Mouse (Mus musculus): ENCODE data around the gene Pfas. TPM values are rescaled to one million over a fixed set of nuclear protein-coding genes. Genes with fewer than 3 reads are reported as not detected.
"Not testable (repeated sequence)": the region's sequence is repeated elsewhere in the genome, so short reads cannot be mapped to it uniquely, and the experiment has no call there.

Gene Pfas
- polyA plus RNA-seq, 1 experiment from 2014 or later = 15.5 TPM

DNA sequence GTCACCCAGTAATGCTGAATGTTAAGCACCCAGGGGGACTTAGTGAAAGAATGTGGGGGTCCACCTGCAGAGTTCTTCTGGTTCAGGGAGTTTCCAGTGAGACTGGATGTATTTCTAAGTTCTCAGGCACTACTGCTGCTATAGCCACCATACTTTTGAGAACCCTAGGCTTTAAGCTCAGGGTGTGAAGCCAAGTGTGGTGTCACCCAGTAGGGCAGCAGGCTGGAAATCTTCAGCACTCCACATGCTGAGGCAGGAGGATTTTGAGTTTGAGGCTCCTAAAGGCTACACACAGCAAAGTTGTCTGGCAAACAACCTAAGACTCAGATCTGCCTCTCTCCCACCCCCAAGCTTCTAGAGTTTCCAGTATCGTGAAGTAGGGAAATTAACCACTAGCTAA lies 41.7 kb downstream of the Pfas start:
- Histone ChIP-seq H3K4me3 (replicated peaks) (0 out of 2 replicates have a peak overlapping the region, but pooled peaks have one; percentile 68), H3K9me3 (replicated peaks) (no peaks in the 10 kb centered on the region), H3K36me3 (no peaks in the 10 kb centered on the region), H3K27ac (replicated peaks) (no peak overlapping the region), H3K4me1 (peaks cover 17% of the 10 kb centered on the region), H3K4me2 (no peak overlapping the region; the same call in 1 of the 2 replicates), H3K27me3 (replicated peaks) (no peaks in the 10 kb centered on the region; the same call in 1 of the 2 replicates), H3K9ac (replicated peaks) (no peak overlapping the region)
- 50% methylated on average over 1 of the region's 1 CpGs for WGBS
- ATAC-seq (ENCODE audit: low FRiP score) = no peak

DNA sequence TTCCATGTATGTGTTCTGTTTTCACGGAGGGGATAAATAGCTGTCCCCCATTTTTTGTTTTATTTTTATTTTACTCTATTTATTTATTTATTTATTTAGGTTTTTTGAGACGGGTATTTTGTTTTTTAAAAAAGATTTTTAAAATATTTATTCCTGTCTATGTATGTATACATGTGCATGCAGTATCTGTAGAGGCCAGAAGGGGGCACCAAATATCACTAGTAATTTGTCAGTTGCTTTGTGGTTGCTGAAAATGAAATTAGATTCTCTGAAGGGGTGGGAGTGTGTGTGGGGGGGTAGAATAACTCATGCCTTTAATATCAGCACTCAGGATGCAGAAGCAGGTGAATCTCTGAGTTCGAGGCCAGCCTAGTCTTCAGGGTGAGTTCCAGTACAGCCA lies 42.4 kb downstream of the Pfas start:
- no peak overlapping the region for H3K4me2 ChIP-seq
- peaks cover 17% of the 10 kb centered on the region for H3K4me1 ChIP-seq
- no peaks in the 10 kb centered on the region; the same call in 1 of the 2 replicates for H3K27me3 ChIP-seq (replicated peaks)
- no peak overlapping the region for H3K27ac ChIP-seq (replicated peaks)
- no peak for ATAC-seq (ENCODE audit: low FRiP score)
- H3K9ac ChIP-seq (replicated peaks) = no peak overlapping the region
- 36% methylated on average over 3 of the region's 3 CpGs for WGBS
- no peak overlapping the region for H3K4me3 ChIP-seq (replicated peaks)
- no peaks in the 10 kb centered on the region for H3K36me3 ChIP-seq
- H3K9me3 ChIP-seq (replicated peaks) = no peaks in the 10 kb centered on the region

DNA sequence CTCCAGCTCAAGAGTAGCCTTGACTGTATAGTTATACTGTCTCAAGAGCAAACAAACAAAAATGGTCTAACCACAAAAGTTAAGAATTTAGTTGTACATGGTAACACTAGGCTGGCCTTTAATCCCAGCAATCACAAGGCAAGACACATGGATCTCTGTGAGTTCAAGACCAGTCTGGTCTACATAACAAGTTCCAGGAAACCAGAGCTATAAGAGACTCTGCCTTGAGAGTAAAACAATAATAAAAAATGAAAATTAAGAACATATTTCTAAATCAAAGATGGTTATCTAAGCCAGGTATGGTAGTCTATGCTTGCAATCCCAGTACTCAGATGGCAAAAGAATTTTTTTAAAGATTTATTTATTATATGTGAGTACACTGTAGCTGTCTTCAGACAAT lies 43.2 kb downstream of the Pfas start:
- Histone ChIP-seq H3K27me3 (replicated peaks) (no peaks in the 10 kb centered on the region; the same call in 1 of the 2 replicates), H3K4me3 (replicated peaks) (no peak overlapping the region), H3K4me2 (no peak overlapping the region), H3K9me3 (replicated peaks) (no peaks in the 10 kb centered on the region), H3K36me3 (no peaks in the 10 kb centered on the region), H3K4me1 (peaks cover 17% of the 10 kb centered on the region), H3K9ac (replicated peaks) (no peak overlapping the region), H3K27ac (replicated peaks) (no peak overlapping the region)
- no peak for ATAC-seq (ENCODE audit: low FRiP score)

DNA sequence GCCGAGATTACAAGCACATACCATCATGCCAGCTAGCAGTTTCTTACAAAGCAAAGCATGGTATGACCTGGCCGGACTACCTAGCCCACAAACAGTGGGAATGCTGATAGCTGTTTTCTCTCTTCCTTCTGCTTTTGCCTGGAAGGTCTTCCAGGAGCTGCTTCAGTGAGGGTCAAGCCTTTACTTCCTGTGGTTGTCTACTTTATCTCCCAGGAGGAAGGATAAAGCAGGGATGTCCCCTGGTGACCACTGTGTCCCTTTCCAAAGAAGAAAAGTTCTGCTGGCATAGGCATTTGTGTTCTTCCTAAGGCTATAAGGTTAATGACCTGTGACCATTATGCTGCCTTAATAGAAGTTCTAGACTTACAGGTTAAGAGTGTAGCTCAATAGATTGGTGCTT lies 44.9 kb downstream of the Pfas start:
- no peak overlapping the region for H3K9ac ChIP-seq (replicated peaks)

GRCm38 (mm10) chr11:68962159-68962558 lies 46.1 kb downstream of the Pfas start:
- H3K4me3 ChIP-seq (replicated peaks); H3K4me1 ChIP-seq; H3K9me3 ChIP-seq (replicated peaks); H3K36me3 ChIP-seq; H3K27ac ChIP-seq (replicated peaks); H3K4me2 ChIP-seq; H3K27me3 ChIP-seq (replicated peaks); ATAC-seq (ENCODE audit: low FRiP score); H3K9ac ChIP-seq (replicated peaks): not testable (repeated sequence)
- 26% methylated on average over 11 of the region's 11 CpGs for WGBS

More for the DNA sequence above, 44.9 kb downstream of the Pfas start:
- 86% methylated on average over 2 of the region's 2 CpGs for WGBS
- no peak for ATAC-seq (ENCODE audit: low FRiP score)
- H3K27ac ChIP-seq (replicated peaks) = no peak overlapping the region
- H3K36me3 ChIP-seq = no peaks in the 10 kb centered on the region
- H3K9me3 ChIP-seq (replicated peaks) = no peaks in the 10 kb centered on the region
- H3K27me3 ChIP-seq (replicated peaks) = no peaks in the 10 kb centered on the region
- H3K4me2 ChIP-seq = no peak overlapping the region
- no peak overlapping the region for H3K4me3 ChIP-seq (replicated peaks)
- H3K4me1 ChIP-seq = peaks cover 11% of the 10 kb centered on the region

- Histone ChIP-seq H3K4me2 (no peak overlapping the region), H3K9me3 (replicated peaks) (no peaks in the 10 kb centered on the region), H3K36me3 (no peaks in the 10 kb centered on the region), H3K4me3 (replicated peaks) (no peak overlapping the region), H3K27me3 (replicated peaks) (peaks cover 5% of the 10 kb centered on the region; the same call in 1 of the 2 replicates), H3K4me1 (no peaks in the 10 kb centered on the region), H3K27ac (replicated peaks) (no peak overlapping the region), H3K9ac (replicated peaks) (no peak overlapping the region)
- 78% methylated on average over 3 of the region's 3 CpGs for WGBS
- ATAC-seq (ENCODE audit: low FRiP score) = no peak
Observed at GRCm38 (mm10) chr11:68961596-68961995, 46.7 kb downstream of the Pfas start.

GRCm38 (mm10) chr11:68957971-68958370 lies 50.3 kb downstream of the Pfas start:
- WGBS = 68% methylated on average over 1 of the region's 1 CpGs
- Histone ChIP-seq H3K4me2 (no peak overlapping the region), H3K27me3 (replicated peaks) (peaks cover 37% of the 10 kb centered on the region), H3K4me3 (replicated peaks) (no peak overlapping the region), H3K27ac (replicated peaks) (no peak overlapping the region), H3K4me1 (peaks cover 13% of the 10 kb centered on the region), H3K9me3 (replicated peaks) (no peaks in the 10 kb centered on the region), H3K36me3 (no peaks in the 10 kb centered on the region), H3K9ac (replicated peaks) (no peak overlapping the region)
- no peak for ATAC-seq (ENCODE audit: low FRiP score)

DNA sequence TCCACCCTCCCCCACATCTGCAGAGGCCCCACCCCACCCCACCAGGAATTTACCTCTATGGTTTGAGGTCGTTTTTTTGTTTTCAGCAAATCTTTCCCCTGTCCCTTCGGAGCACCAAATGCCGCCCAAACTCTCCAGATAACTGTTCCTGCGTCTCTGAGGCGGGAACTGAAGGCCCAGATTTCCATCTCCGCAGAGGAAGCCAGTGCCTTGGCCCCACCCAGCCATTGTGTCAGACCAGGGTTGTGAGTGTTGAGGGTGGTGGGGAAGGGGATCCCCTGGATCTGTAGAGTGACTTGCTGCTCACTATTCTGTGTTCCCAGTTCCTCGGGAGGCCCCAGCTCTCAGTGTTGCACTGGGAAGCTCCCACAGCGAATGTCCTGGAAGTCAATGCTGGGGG lies 51.0 kb downstream of the Pfas start, which contains the start of gene Arhgef15:
Arhgef15 (minus strand) TSS at position 173 of the 400 bp plus-strand sequence.
- no peak within 1 kb of the TSS for H3K9ac ChIP-seq (replicated peaks)
- H3K36me3 ChIP-seq = no peaks in the 10 kb centered on the region

DNA sequence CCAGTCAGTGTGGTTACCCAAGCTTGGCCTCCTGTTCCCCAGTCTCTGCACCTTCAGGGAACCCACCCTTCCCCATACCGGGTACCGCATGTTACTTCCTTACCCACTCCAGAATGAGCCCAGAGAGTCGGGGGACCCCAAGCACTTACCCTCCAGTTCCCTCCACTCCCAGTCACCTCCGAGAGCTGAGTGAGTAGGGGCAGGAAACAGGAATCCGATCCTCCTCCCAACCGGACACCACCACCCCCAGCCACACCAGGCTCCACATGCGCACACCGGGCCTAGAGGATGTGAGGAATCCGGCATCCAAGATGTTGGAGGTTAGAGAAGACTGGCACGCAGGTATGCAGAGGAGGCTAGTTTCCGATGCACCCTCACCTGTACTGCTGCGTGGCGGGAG lies 51.6 kb downstream of the Pfas start:
- Histone ChIP-seq H3K27ac (replicated peaks) (no peak overlapping the region), H3K4me1 (peaks cover 13% of the 10 kb centered on the region), H3K36me3 (no peaks in the 10 kb centered on the region), H3K4me2 (peak overlapping the region; percentile 13), H3K4me3 (replicated peaks) (0 out of 2 replicates have a peak overlapping the region, but pooled peaks have one; percentile 12), H3K9ac (replicated peaks) (no peak overlapping the region), H3K27me3 (replicated peaks) (peaks cover 41% of the 10 kb centered on the region), H3K9me3 (replicated peaks) (no peaks in the 10 kb centered on the region)
- no peak for ATAC-seq (ENCODE audit: low FRiP score)
- 45% methylated on average over 13 of the region's 13 CpGs for WGBS

More for the DNA sequence above, 51.0 kb downstream of the Pfas start, which contains the start of gene Arhgef15:
- H3K4me1 ChIP-seq = peaks cover 13% of the 10 kb centered on the region
- ATAC-seq (ENCODE audit: low FRiP score) = no peak
- no peak within 1 kb of the TSS for H3K27ac ChIP-seq (replicated peaks)
- peak within 1 kb of the TSS; percentile 13 for H3K4me2 ChIP-seq
- H3K9me3 ChIP-seq (replicated peaks) = no peaks in the 10 kb centered on the region
- WGBS = 45% methylated on average over 8 of the region's 8 CpGs
- peaks cover 37% of the 10 kb centered on the region for H3K27me3 ChIP-seq (replicated peaks)
- H3K4me3 ChIP-seq (replicated peaks) = 0 out of 2 replicates have a peak within 1 kb of the TSS, but pooled peaks have one; percentile 12

DNA sequence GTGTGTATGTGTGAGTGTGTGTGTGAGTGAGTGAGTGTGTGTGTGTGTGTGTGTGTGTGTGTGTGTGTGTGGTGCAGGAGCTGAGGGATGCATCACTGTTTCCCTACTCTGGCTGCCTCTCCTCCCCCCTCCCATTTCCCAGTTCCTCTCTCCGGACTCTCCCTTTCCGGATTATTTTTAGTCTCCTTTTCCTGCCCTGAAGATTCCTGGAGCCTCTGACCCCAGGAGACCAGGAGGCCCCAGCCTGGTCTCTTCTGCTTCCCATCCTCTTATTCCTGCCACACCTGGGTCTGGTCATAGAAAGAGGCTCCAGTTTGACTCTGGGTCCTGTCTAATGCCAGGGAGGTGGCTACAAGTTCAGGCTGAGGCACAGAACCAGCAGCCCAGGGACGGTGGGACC lies 52.2 kb downstream of the Pfas start:
- H3K4me1 ChIP-seq = peaks cover 13% of the 10 kb centered on the region
- 0 out of 2 replicates have a peak overlapping the region, but pooled peaks have one; percentile 3 for H3K4me3 ChIP-seq (replicated peaks)
- no peaks in the 10 kb centered on the region for H3K9me3 ChIP-seq (replicated peaks)
- H3K27me3 ChIP-seq (replicated peaks) = peaks cover 47% of the 10 kb centered on the region
- 52% methylated on average over 3 of the region's 3 CpGs for WGBS
- no peak overlapping the region for H3K27ac ChIP-seq (replicated peaks)
- no peak for ATAC-seq (ENCODE audit: low FRiP score)
- H3K36me3 ChIP-seq = no peaks in the 10 kb centered on the region
- no peak overlapping the region for H3K9ac ChIP-seq (replicated peaks)
- H3K4me2 ChIP-seq = peak overlapping the region; percentile 13; the same call in 1 of the 2 replicates

DNA sequence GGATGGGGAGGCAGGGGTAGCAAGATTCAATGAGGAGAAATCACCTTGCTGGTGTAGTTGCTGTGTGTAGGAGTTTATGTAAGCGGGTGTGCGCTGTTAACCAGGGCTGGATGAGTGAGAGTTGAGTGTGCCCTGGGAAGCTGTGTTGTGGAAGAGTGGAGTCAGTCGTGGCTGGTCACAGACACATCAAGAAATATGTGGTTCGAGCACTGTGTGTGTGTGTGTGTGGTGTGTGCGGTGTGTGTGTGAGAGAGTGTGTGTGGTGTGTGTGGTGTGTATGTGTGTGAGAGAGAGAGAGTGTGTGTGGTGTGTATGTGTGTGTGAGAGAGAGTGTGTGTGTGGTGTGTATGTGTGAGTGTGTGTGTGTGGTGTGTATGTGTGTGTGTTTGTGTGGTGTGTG lies 52.8 kb downstream of the Pfas start:
- WGBS = 68% methylated on average over 5 of the region's 5 CpGs
- no peak for ATAC-seq (ENCODE audit: low FRiP score)
- H3K27me3 ChIP-seq (replicated peaks) = peaks cover 48% of the 10 kb centered on the region

DNA sequence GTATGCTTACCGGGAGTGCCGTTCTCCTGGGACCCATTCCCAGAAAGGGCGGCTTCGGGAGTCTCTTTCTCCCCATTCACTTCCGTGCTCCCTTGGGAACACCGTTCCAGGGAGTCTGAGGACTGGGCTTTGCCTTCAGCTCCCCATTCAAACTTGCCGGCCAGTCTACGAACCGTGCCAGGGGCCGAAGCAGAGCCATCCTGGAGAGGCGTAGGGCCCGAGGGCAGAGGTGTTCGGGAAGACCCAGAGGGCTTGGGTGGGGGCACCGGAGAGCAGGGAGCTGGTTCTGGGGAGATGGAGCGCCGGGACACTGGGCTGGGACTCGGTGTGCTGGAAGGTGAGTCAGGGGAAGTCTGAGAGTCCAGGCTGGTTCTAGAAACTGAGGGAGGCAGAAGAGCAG lies 53.9 kb downstream of the Pfas start:
- no peak for ATAC-seq (ENCODE audit: low FRiP score)
- WGBS = 2% methylated on average over 17 of the region's 17 CpGs
- Histone ChIP-seq H3K9me3 (replicated peaks) (no peaks in the 10 kb centered on the region), H3K9ac (replicated peaks) (peak overlapping the region; percentile 37; the same call in 1 of the 2 replicates), H3K4me3 (replicated peaks) (peak overlapping the region; percentile 30), H3K4me1 (peaks cover 13% of the 10 kb centered on the region), H3K36me3 (no peaks in the 10 kb centered on the region), H3K27me3 (replicated peaks) (peaks cover 48% of the 10 kb centered on the region), H3K27ac (replicated peaks) (no peak overlapping the region), H3K4me2 (peak overlapping the region; percentile 58)

More for the DNA sequence above, 52.8 kb downstream of the Pfas start:
- H3K4me3 ChIP-seq (replicated peaks) = no peak overlapping the region
- no peaks in the 10 kb centered on the region for H3K9me3 ChIP-seq (replicated peaks)
- peaks cover 13% of the 10 kb centered on the region for H3K4me1 ChIP-seq
- no peaks in the 10 kb centered on the region for H3K36me3 ChIP-seq
- H3K27ac ChIP-seq (replicated peaks) = no peak overlapping the region
- H3K4me2 ChIP-seq = peak overlapping the region; percentile 58
- no peak overlapping the region for H3K9ac ChIP-seq (replicated peaks)
